Mouse (Mus musculus) large intestine, adult 2 months (tissue): ENCODE measurements around the gene Olfr509. TPM values are rescaled to one million over a fixed set of nuclear protein-coding genes. Genes with fewer than 3 reads are reported as not detected.
"Not testable (repeated sequence)": the region's sequence is repeated elsewhere in the genome, so short reads cannot be mapped to it uniquely, and the experiment has no call there.

Experiments used
- DNase-seq: peaks from one replicate; pipeline ENCODE4 v3.0.0-alpha.2; 2012; ENCODE audit warnings: low read depth, low spot score
- WGBS: fragments of 180-500 bp; shearing (Covaris S2); methylation state at CpG from one replicate; pipeline ENCODE4 v1.1.7; 2018; 5-methylcytosine and 5-hydroxymethylcytosine counted together
- polyA plus RNA-seq: library from polyadenylated mRNA; depleted of rRNA; stranded (reverse); fragments of >200 nt; gene quantifications from 2 replicates; pipeline ENCODE4 v1.2.3, GENCODE M21; 2012; rRNA removed

The Olfr509 gene
- not detected in 2 replicates for polyA plus RNA-seq

DNA sequence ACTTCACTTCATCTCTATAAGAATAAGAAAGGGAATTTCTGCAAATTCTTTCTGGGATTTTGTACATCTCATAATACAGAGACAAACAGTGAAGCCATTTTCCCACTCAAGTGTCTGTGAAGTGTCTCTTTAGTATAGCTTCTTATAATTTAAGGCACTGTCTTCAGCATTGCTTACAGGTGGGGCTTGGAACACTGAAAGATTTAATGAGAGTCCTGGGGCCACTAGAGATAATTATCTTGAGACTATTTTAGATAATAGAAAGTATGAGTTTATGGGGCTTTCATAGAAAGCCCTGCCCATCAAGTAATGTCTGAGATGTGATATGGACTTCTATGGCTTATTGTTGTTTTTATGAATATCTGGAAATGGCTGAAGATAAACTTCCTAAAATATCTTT, at the start of gene Olfr509:
Olfr509 (minus strand) TSS at position 101 of the 400 bp plus-strand sequence.
- DNase-seq, result no peak

- WGBS, result 67% methylated on average over 4 of the region's 4 CpGs
- DNase-seq, result no peak
These were observed 27.2 kb upstream of the Olfr509 start for GRCm38 (mm10) chr7:108678886-108679285.

- 12% methylated on average over 1 of the region's 1 CpGs for WGBS
- DNase-seq, result peak; percentile 64
These were observed 19.4 kb upstream of the Olfr509 start for GRCm38 (mm10) chr7:108671058-108671457.

DNA sequence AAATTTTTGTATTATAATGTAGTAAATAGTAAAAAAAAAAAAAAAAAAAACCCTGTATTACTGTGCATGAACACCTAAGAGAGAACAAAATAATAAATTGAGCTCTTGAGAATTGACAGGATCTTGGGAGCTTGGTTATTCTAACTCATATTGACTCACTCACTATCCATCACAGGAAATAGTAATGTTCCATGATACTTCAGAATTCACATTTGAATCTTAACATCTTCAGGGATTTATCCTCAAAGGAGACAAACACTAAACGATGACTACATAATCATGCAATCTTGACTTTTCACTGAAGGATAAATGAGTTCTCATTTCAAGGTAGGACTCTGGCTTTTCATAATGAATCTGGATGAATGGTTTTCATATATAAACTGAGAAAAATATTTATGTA, 14.4 kb upstream of the Olfr509 start, which contains the start of gene Olfr510:
Olfr510 (plus strand) TSS at position 301 of the 400 bp plus-strand sequence.
- no peak for DNase-seq
- WGBS, result 93% methylated on average over 1 of the region's 1 CpGs

GRCm38 (mm10) chr7:108662419-108662818, 10.7 kb upstream of the Olfr509 start:
- DNase-seq, result no peak
- 91% methylated on average over 3 of the region's 3 CpGs for WGBS

DNA sequence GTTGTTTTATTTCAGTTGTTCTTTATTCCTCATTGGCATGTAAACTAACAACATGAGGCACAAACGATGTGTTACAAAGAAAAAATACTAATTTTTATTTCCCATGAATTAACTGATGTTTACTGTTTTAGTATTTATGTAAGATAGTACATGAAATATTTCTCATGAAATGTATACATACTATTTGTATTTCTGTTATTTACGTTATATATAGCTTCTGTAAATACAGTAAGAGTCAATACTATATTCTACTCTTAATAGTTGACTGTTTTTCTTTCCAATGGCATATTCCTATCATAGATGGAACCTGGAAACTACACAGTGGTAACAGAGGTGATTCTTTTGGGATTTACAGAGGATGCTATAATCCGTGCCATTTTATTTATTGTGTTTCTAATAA, 22.0 kb downstream of the Olfr509 start, which contains the start of gene Olfr508:
Olfr508 (plus strand) TSS at position 301 of the 400 bp plus-strand sequence.
- WGBS, result 82% methylated on average over 3 of the region's 3 CpGs
- no peak for DNase-seq

DNA sequence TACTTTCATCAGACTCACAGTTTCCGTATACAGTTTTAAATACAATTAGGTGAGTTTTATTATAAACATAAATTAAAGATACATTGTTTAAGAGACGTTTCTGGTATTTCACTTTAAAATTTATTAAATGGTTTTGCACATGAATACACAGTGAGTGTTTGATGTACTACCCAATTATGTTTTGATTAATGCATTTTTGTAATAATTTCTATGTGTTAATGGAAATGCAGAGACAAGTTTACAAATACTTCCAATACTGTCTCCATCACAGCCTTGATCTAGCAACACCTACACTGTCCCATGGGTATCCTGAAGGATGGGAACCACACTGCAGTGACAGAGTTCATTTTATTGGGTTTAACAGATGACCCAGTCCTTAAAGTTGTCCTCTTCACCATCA, 30.2 kb downstream of the Olfr509 start, which contains the start of gene Olfr507:
Olfr507 (plus strand) TSS at position 301 of the 400 bp plus-strand sequence.
- whole genome bisulfite sequencing, result 78% methylated on average over 2 of the region's 2 CpGs
- no peak for DNase-seq

DNA sequence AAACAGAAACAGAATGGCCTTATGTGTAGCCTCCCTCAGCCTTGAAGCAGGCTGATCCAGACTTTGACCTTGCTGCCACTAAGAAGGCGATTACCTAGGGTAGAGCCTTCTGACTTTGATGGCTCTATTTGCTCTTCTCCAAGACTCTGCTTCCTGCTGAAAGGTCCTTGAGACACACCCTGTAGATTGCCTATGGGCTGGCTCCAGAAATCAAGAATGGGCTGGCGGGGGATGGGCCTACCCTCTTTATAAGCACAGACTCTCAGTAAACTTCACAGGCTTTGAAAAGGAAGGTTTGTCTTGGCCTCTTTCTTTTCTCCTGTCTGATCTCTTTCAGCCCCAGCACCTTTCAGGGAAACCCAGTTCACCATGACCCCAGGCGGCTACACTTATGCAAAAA, 34.9 kb downstream of the Olfr509 start:
- peak; percentile 59 for DNase-seq
- WGBS, result 15% methylated on average over 3 of the region's 3 CpGs

DNA sequence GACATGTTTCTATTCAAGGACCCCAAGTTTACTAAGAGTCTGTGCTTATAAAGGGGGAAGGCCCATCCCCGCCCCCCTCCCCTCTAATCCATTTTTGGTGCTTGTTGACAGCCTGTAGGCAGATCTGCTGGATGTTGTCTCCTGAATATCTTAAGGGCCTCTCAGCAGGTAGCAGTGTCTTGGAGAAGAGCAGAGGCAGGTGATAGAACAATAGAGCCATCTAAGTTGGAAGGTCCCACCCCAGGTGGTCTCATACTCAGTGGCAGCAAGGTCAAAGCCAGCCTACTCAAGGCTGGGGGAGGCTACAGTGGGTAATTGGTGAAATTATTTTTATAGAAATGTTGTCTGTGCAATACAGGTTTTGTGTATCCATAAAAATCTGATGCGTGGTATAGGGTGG, 37.6 kb downstream of the Olfr509 start:
- 86% methylated on average over 2 of the region's 2 CpGs for WGBS

DNA sequence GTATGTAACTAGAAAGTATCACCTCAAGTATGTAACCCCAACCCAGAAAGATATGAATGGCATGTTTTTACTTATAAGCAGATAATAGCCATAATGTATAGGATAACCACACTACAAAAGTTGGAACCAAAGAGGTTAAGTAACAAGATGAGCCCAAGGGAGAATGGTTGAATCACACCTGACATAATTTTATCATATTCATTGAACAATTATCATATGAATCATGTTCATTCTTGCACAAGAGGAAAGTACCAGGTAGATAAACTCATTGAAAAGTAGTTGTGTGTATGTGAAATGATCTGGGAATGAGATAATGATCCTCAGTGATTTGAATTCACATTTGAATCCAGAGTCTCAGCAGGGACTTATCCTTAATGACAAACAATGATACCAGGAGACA, 41.2 kb downstream of the Olfr509 start, which contains the start of gene Olfr506:
Olfr506 (plus strand) TSS at position 301 of the 400 bp plus-strand sequence.
- DNase-seq, result no peak

More for the DNA sequence above, 37.6 kb downstream of the Olfr509 start:
- DNase-seq, result no peak

GRCm38 (mm10) chr7:108601916-108602315, 49.8 kb downstream of the Olfr509 start:
- DNase-seq, result not testable (repeated sequence)
- 62% methylated on average over 3 of the region's 3 CpGs for WGBS

Other genes with a start within 250 kb of the Olfr509 start
- gene Olfr497, start 231.5 kb downstream of the Olfr509 start, polyA plus RNA-seq, result not detected in 2 replicates
- not detected in 2 replicates for gene Olfr498, start 186.6 kb downstream of the Olfr509 start, polyA plus RNA-seq
- not detected in 2 replicates for gene Olfr502, start 126.8 kb downstream of the Olfr509 start, polyA plus RNA-seq
- gene Olfr503, start 107.4 kb downstream of the Olfr509 start, polyA plus RNA-seq, result not detected in 2 replicates
- not detected in 2 replicates for gene Olfr504, start 86.1 kb downstream of the Olfr509 start, polyA plus RNA-seq
- not detected in 2 replicates for gene Olfr506, start 41.1 kb downstream of the Olfr509 start, polyA plus RNA-seq
- gene Olfr507, start 30.1 kb downstream of the Olfr509 start, polyA plus RNA-seq, result not detected in 2 replicates
- not detected in 2 replicates for gene Olfr508, start 21.9 kb downstream of the Olfr509 start, polyA plus RNA-seq
- not detected in 2 replicates for gene Olfr510, start 14.5 kb upstream of the Olfr509 start, polyA plus RNA-seq
- not detected in 2 replicates for gene Olfr512, start 61.4 kb upstream of the Olfr509 start, polyA plus RNA-seq
- not detected in 2 replicates for gene Olfr513, start 99.1 kb upstream of the Olfr509 start, polyA plus RNA-seq
- gene Olfr514, start 174.1 kb upstream of the Olfr509 start, polyA plus RNA-seq, result not detected in 2 replicates
- not detected in 2 replicates for gene Olfr516, start 198.6 kb upstream of the Olfr509 start, polyA plus RNA-seq
- not detected in 2 replicates for gene Olfr517, start 220.5 kb upstream of the Olfr509 start, polyA plus RNA-seq
- not detected in 2 replicates for gene Olfr518, start 233.1 kb upstream of the Olfr509 start, polyA plus RNA-seq
- gene Olfr519, start 242.5 kb upstream of the Olfr509 start, polyA plus RNA-seq, result not detected in 2 replicates